Mouse (Mus musculus): ENCODE measurements around the gene Errfi1. TPM values are rescaled to one million over a fixed set of nuclear protein-coding genes. Genes with fewer than 3 reads are reported as not detected.
A peak's percentile ranks its signal among the peaks of the same experiment; 100 is the strongest.

Errfi1 gene
- total and polyA plus RNA-seq, 2 experiments from 2014 or later = 7.4 to 33.7 TPM

GRCm38 (mm10) chr4:150879631-150880030 lies 25.9 kb downstream of the Errfi1 start:
- TF ChIP-seq EP300 (IDR thresholded peaks at IDR 0.05; ENCODE audit: low read depth) (no peak), CTCF (IDR thresholded peaks at IDR 0.05; ENCODE audit: low read depth) (no peak)
- no peaks in the 10 kb centered on the region for H3K4me1 ChIP-seq (ENCODE audit: control insufficient read depth, insufficient read depth)
- H3K4me3 ChIP-seq (ENCODE audit: low read depth, low read length) = no peak overlapping the region
- no peak overlapping the region for H3K27ac ChIP-seq (ENCODE audit: low read depth)
- no peak overlapping the region for H3K4me2 ChIP-seq (ENCODE audit: low read depth, low read length)
- ATAC-seq (ENCODE audit: insufficient read depth, low read depth) = no peak
- no peaks in the 10 kb centered on the region for H3K36me3 ChIP-seq (replicated peaks; ENCODE audit: control insufficient read depth, insufficient read depth, low read length)
- no peak for DNase-seq (ENCODE audit: low spot score)
- no peaks in the 10 kb centered on the region for H3K27me3 ChIP-seq (ENCODE audit: control insufficient read depth, insufficient read depth, low read length)
- peaks cover 17% of the 10 kb centered on the region for H3K9me3 ChIP-seq (replicated peaks; ENCODE audit: control insufficient read depth, low read length)
- WGBS = 88% methylated on average over 22 of the region's 22 CpGs
- no peak overlapping the region for H3K9ac ChIP-seq (replicated peaks; ENCODE audit: low read depth, low read length)

DNA sequence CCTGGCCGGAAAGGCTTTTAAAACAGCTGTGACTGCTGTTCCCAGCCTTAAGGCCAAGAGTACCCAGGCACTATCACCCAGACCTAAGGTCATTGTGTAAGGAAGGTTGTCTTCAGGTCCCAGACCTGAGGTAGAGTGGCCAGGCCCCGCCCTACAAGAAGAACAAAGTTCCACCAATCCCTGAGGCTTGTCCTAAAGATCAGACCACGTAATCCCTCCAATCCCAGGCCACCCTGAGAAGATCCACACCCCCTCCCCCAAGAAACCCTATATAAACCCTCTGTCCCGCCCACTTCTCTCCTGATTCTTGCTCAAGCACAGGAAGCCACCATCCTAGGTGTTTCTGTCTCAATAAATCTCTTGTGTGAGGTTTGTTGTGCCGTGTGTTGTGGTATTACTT lies 26.6 kb downstream of the Errfi1 start:
- H3K36me3 ChIP-seq (replicated peaks; ENCODE audit: control insufficient read depth, insufficient read depth, low read length) = no peaks in the 10 kb centered on the region
- H3K27me3 ChIP-seq (ENCODE audit: control insufficient read depth, insufficient read depth, low read length) = no peaks in the 10 kb centered on the region
- 77% methylated on average over 5 of the region's 5 CpGs for WGBS
- H3K9me3 ChIP-seq (replicated peaks; ENCODE audit: control insufficient read depth, low read length) = peaks cover 17% of the 10 kb centered on the region
- no peak overlapping the region for H3K4me2 ChIP-seq (ENCODE audit: low read depth, low read length)
- no peak overlapping the region for H3K27ac ChIP-seq (ENCODE audit: low read depth)
- DNase-seq (ENCODE audit: low spot score) (no peak), ATAC-seq (ENCODE audit: insufficient read depth, low read depth) (no peak)
- TF ChIP-seq EP300 (IDR thresholded peaks at IDR 0.05; ENCODE audit: low read depth) = no peak
- no peak for TF ChIP-seq CTCF (IDR thresholded peaks at IDR 0.05; ENCODE audit: low read depth)
- no peak overlapping the region for H3K9ac ChIP-seq (replicated peaks; ENCODE audit: low read depth, low read length)
- no peaks in the 10 kb centered on the region for H3K4me1 ChIP-seq (ENCODE audit: control insufficient read depth, insufficient read depth)
- no peak overlapping the region for H3K4me3 ChIP-seq (ENCODE audit: low read depth, low read length)

- peaks cover 17% of the 10 kb centered on the region for H3K9me3 ChIP-seq (replicated peaks; ENCODE audit: control insufficient read depth, low read length)
- no peak overlapping the region for H3K4me3 ChIP-seq (ENCODE audit: low read depth, low read length)
- H3K27me3 ChIP-seq (ENCODE audit: control insufficient read depth, insufficient read depth, low read length) = no peaks in the 10 kb centered on the region
- no peak overlapping the region for H3K4me2 ChIP-seq (ENCODE audit: low read depth, low read length)
- H3K27ac ChIP-seq (ENCODE audit: low read depth) = no peak overlapping the region
- TF ChIP-seq CTCF (IDR thresholded peaks at IDR 0.05; ENCODE audit: low read depth) (no peak), EP300 (IDR thresholded peaks at IDR 0.05; ENCODE audit: low read depth) (no peak)
- 71% methylated on average over 5 of the region's 5 CpGs for WGBS
- no peaks in the 10 kb centered on the region for H3K36me3 ChIP-seq (replicated peaks; ENCODE audit: control insufficient read depth, insufficient read depth, low read length)
- DNase-seq (ENCODE audit: low spot score) (no peak), ATAC-seq (ENCODE audit: insufficient read depth, low read depth) (no peak)
- no peaks in the 10 kb centered on the region for H3K4me1 ChIP-seq (ENCODE audit: control insufficient read depth, insufficient read depth)
- H3K9ac ChIP-seq (replicated peaks; ENCODE audit: low read depth, low read length) = no peak overlapping the region
Observed at GRCm38 (mm10) chr4:150882632-150883031, 28.9 kb downstream of the Errfi1 start.

DNA sequence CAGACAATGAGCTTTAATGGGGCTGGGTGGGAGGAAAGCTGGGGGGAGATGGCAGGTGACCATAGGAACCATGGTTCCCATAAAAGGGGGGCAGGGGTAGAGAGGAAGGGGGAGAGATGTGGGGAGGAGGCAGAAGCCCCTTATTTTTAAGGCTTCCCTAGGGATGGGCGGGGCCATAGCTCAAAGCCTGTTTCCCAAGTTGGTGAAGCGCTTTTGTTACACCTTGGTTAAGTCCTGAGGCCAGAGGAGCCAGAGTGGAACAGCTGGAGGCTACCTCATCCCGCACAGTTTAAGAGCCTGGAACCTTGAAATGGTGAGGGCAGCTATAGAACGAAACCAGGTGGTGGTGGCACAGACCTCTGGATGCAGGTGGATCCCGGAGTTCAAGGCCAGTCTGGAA lies 34.2 kb downstream of the Errfi1 start:
- Histone ChIP-seq H3K4me2 (ENCODE audit: low read depth, low read length) (no peak overlapping the region), H3K4me1 (ENCODE audit: control insufficient read depth, insufficient read depth) (no peaks in the 10 kb centered on the region), H3K4me3 (ENCODE audit: low read depth, low read length) (no peak overlapping the region), H3K9me3 (replicated peaks; ENCODE audit: control insufficient read depth, low read length) (no peaks in the 10 kb centered on the region), H3K27ac (ENCODE audit: low read depth) (no peak overlapping the region), H3K9ac (replicated peaks; ENCODE audit: low read depth, low read length) (no peak overlapping the region), H3K36me3 (replicated peaks; ENCODE audit: control insufficient read depth, insufficient read depth, low read length) (no peaks in the 10 kb centered on the region), H3K27me3 (ENCODE audit: control insufficient read depth, insufficient read depth, low read length) (no peaks in the 10 kb centered on the region)
- DNase-seq (ENCODE audit: low spot score) (no peak), ATAC-seq (ENCODE audit: insufficient read depth, low read depth) (no peak)
- 81% methylated on average over 5 of the region's 5 CpGs for WGBS
- no peak for TF ChIP-seq EP300 (IDR thresholded peaks at IDR 0.05; ENCODE audit: low read depth)

DNA sequence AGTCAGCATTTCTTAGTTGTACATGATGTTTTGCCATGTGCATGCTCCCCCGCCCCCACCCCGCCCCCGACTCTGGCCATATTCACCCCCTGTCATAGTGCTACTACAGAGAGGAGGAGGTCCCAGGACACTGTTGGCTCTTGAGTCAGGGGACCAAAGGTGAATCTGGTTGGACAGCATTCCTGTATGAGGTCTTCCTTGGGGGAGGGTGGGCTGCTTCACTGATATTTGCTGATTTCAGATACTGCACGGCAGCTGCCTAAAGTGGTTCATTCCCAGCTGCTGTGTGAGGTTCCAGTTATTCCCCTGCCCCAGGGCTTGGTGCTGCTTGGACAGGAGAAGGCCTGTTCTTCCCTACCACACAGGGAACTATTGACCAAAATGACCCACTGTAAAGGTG lies 34.8 kb downstream of the Errfi1 start:
- H3K4me1 ChIP-seq (ENCODE audit: control insufficient read depth, insufficient read depth) = no peaks in the 10 kb centered on the region
- no peaks in the 10 kb centered on the region for H3K9me3 ChIP-seq (replicated peaks; ENCODE audit: control insufficient read depth, low read length)
- no peak overlapping the region for H3K27ac ChIP-seq (ENCODE audit: low read depth)
- 80% methylated on average over 4 of the region's 4 CpGs for whole genome bisulfite sequencing
- H3K4me2 ChIP-seq (ENCODE audit: low read depth, low read length) = no peak overlapping the region
- TF ChIP-seq CTCF (IDR thresholded peaks at IDR 0.05; ENCODE audit: low read depth) = no peak
- no peak for TF ChIP-seq EP300 (IDR thresholded peaks at IDR 0.05; ENCODE audit: low read depth)
- H3K4me3 ChIP-seq (ENCODE audit: low read depth, low read length) = no peak overlapping the region
- no peak overlapping the region for H3K9ac ChIP-seq (replicated peaks; ENCODE audit: low read depth, low read length)
- no peaks in the 10 kb centered on the region for H3K27me3 ChIP-seq (ENCODE audit: control insufficient read depth, insufficient read depth, low read length)
- ATAC-seq (ENCODE audit: insufficient read depth, low read depth) = no peak
- no peak for DNase-seq (ENCODE audit: low spot score)
- no peaks in the 10 kb centered on the region for H3K36me3 ChIP-seq (replicated peaks; ENCODE audit: control insufficient read depth, insufficient read depth, low read length)

DNA sequence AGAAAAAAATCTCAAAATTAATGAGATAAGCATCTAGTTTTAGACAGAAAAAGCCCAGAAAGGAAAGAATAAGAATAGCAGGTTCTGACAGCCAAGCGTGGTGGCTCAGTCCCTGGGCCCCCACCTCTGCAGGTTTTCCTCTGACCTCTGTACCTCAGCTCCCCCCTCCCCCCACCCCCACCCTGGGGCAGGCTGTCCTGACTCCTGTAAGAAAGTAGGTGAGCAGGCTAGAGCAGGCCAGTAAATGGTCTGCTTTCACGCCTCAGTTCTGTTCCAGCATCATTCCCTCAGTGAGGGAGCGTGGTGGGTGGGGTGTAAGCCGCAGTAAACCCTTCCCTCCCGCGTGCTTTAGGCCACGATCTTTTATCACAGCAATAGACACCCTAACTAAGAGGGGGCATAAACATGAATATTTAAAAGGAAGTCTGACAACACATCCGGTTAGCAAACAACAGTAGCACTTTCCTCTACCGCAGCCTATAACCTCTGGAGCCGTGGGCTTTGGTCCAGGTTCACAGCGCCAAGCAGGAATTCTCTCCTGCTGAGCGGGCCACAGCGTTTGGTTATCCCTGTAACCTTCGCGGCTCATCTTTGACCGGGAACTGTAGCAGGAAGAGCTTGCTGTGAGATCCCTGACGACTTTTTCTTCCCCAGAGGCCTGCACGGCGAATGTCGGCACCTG lies 35.7 kb downstream of the Errfi1 start:
- DNase-seq (ENCODE audit: low spot score) = no peak
- ATAC-seq (ENCODE audit: insufficient read depth, low read depth) = no peak
- H3K9me3 ChIP-seq (replicated peaks; ENCODE audit: control insufficient read depth, low read length) = no peaks in the 10 kb centered on the region
- peak overlapping the region; percentile 48 for H3K4me2 ChIP-seq (ENCODE audit: low read depth, low read length)
- no peaks in the 10 kb centered on the region for H3K4me1 ChIP-seq (ENCODE audit: control insufficient read depth, insufficient read depth)
- no peak overlapping the region for H3K9ac ChIP-seq (replicated peaks; ENCODE audit: low read depth, low read length)
- H3K36me3 ChIP-seq (replicated peaks; ENCODE audit: control insufficient read depth, insufficient read depth, low read length) = no peaks in the 10 kb centered on the region
- 0 out of 2 replicates have a peak overlapping the region, but pooled peaks have one; percentile 3 for H3K27ac ChIP-seq (ENCODE audit: low read depth)
- WGBS = 43% methylated on average over 20 of the region's 20 CpGs
- no peaks in the 10 kb centered on the region for H3K27me3 ChIP-seq (ENCODE audit: control insufficient read depth, insufficient read depth, low read length)
- peak overlapping the region; percentile 7; the same call in 1 of the 2 replicates for H3K4me3 ChIP-seq (ENCODE audit: low read depth, low read length)
- TF ChIP-seq CTCF (IDR thresholded peaks at IDR 0.05; ENCODE audit: low read depth) (no peak), EP300 (IDR thresholded peaks at IDR 0.05; ENCODE audit: low read depth) (no peak)
